Mouse (Mus musculus) megakaryocyte, embryonic 14.5 days (primary cell): ENCODE data around the gene Bcar3.

ENCODE experiments used
- FLI1 ChIP-seq: IDR thresholded peaks from 2 replicates; pipeline ENCODE4 v1.6.1; 2012; ENCODE audit warnings: low read length, inconsistent platforms, mixed read lengths
- GATA1 ChIP-seq: IDR thresholded peaks from 3 replicates; pipeline ENCODE4 v1.6.1; 2012; ENCODE audit warnings: mixed read lengths, low read length, inconsistent platforms, borderline replicate concordance

GRCm38 (mm10) chr3:122557766-122558165, 263.8 kb downstream of the Bcar3 start:
- TF ChIP-seq FLI1 (no peak), GATA1 (no peak)
